Mouse (Mus musculus): ENCODE measurements around the gene Noa1. TPM values are rescaled to one million over a fixed set of nuclear protein-coding genes. Genes with fewer than 3 reads are reported as not detected.

The Noa1 gene
- polyA plus RNA-seq, 1 experiment from 2014 or later: 21.1 TPM

GRCm38 (mm10) chr5:77301296-77301903, 8.5 kb downstream of the Noa1 start:
- H3K27me3 ChIP-seq (ENCODE audit: control insufficient read depth, insufficient read depth, low read length): no peaks in the 10 kb centered on the region
- H3K36me3 ChIP-seq (ENCODE audit: control insufficient read depth, insufficient read depth, low read length): peaks cover 15% of the 10 kb centered on the region
- no peak for ATAC-seq (ENCODE audit: insufficient number of reproducible peaks, insufficient read depth, low FRiP score, low read depth)
- H3K9me3 ChIP-seq (ENCODE audit: control insufficient read depth, low read depth, low read length): no peaks in the 10 kb centered on the region
- H3K4me2 ChIP-seq (replicated peaks; ENCODE audit: low read depth, low read length): no peak overlapping the region
- 91% methylated on average over 6 of the region's 6 CpGs for WGBS
- H3K4me3 ChIP-seq (ENCODE audit: low read depth, low read length): no peak overlapping the region
- H3K27ac ChIP-seq (ENCODE audit: low read length): no peak overlapping the region
- no peaks in the 10 kb centered on the region for H3K4me1 ChIP-seq (ENCODE audit: control insufficient read depth, insufficient read depth, low read length)
- no peak overlapping the region for H3K9ac ChIP-seq (replicated peaks; ENCODE audit: low read depth, low read length)

DNA sequence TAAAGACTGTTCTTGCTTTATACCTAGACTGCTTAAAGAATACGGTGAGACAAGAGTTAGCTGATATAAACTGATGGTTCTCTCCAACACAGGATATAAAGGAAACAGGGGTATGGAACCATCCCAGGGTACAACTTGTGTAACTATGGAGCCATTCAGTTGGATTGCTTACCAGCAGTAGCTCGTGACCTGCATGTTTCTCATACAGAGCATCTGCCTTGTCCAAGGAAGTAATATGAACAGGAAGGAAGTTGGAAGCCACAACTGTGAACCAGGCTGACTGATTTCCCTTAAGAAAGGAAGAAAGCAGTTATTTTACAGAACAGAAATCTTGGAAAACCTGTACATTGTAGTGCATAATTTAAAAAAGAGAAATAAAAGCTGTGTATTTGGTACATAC, 10.4 kb downstream of the Noa1 start:
- H3K4me1 ChIP-seq (ENCODE audit: control insufficient read depth, insufficient read depth, low read length): no peaks in the 10 kb centered on the region
- WGBS: 92% methylated on average over 2 of the region's 2 CpGs
- no peak overlapping the region for H3K4me2 ChIP-seq (replicated peaks; ENCODE audit: low read depth, low read length)
- no peaks in the 10 kb centered on the region for H3K9me3 ChIP-seq (ENCODE audit: control insufficient read depth, low read depth, low read length)
- H3K4me3 ChIP-seq (ENCODE audit: low read depth, low read length): no peak overlapping the region
- H3K27me3 ChIP-seq (ENCODE audit: control insufficient read depth, insufficient read depth, low read length): no peaks in the 10 kb centered on the region
- no peak overlapping the region for H3K27ac ChIP-seq (ENCODE audit: low read length)
- H3K36me3 ChIP-seq (ENCODE audit: control insufficient read depth, insufficient read depth, low read length): peaks cover 14% of the 10 kb centered on the region
- ATAC-seq (ENCODE audit: insufficient number of reproducible peaks, insufficient read depth, low FRiP score, low read depth): no peak
- H3K9ac ChIP-seq (replicated peaks; ENCODE audit: low read depth, low read length): no peak overlapping the region

DNA sequence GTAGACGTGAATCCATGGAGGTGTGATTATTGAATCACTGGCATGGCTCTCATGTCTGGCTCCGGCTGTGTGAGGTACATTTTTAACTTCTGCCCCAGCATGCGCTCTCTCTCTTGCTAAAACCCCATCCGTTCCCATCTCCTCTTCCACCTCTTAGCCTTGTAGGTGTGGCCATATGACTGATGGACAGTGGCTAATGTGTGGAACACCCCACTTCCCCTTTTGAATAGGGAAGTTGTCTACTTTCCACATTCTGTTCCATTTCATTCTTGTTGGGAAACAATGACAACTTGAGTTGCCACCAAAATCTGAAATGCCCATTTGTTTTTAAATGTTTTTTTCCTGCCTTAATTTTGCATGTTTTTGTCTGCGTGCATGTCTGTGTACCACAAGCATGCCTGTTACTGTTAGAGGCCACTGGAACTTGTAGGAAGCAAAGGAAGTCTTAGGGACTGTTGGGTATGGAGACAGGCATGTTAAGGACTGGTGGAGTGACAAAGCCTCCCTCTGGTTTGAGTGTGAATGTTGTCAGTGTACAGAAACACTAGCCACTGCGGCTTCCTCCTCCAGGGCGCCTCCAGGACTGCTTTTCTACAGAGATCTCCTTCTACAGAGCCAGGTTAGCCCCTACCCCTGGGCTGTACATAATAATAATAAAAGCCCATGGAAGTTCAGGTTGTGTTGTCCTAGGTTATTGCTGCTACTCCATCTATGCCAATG, 16.9 kb downstream of the Noa1 start:
- no peak for ATAC-seq (ENCODE audit: insufficient number of reproducible peaks, insufficient read depth, low FRiP score, low read depth)
- H3K4me2 ChIP-seq (replicated peaks; ENCODE audit: low read depth, low read length): no peak overlapping the region
- no peaks in the 10 kb centered on the region for H3K27me3 ChIP-seq (ENCODE audit: control insufficient read depth, insufficient read depth, low read length)
- no peaks in the 10 kb centered on the region for H3K4me1 ChIP-seq (ENCODE audit: control insufficient read depth, insufficient read depth, low read length)
- peaks cover 20% of the 10 kb centered on the region for H3K36me3 ChIP-seq (ENCODE audit: control insufficient read depth, insufficient read depth, low read length)
- 90% methylated on average over 7 of the region's 7 CpGs for WGBS
- no peaks in the 10 kb centered on the region for H3K9me3 ChIP-seq (ENCODE audit: control insufficient read depth, low read depth, low read length)
- no peak overlapping the region for H3K9ac ChIP-seq (replicated peaks; ENCODE audit: low read depth, low read length)
- no peak overlapping the region for H3K4me3 ChIP-seq (ENCODE audit: low read depth, low read length)
- H3K27ac ChIP-seq (ENCODE audit: low read length): no peak overlapping the region

DNA sequence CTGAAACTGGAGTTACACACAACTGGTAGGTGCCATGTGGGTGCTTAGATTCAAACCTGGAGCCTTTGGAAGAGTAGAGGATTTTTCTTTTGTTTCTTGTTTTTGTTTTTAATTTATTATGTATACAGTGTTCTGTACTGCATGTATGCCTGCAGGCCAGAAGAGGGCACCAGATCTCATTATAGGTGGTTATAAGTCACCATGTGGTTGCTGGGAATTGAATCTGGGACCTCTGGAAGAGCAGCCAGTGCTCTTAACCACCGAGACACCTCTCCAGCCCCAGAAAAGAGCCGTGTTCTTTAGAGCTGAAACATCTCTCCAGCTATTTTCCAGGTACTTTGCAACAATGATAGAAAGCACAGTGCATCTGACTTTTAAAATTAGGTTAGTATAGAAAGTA, 19.3 kb downstream of the Noa1 start:
- ATAC-seq (ENCODE audit: insufficient number of reproducible peaks, insufficient read depth, low FRiP score, low read depth): no peak
- Histone ChIP-seq H3K27ac (ENCODE audit: low read length) (no peak overlapping the region), H3K4me3 (ENCODE audit: low read depth, low read length) (no peak overlapping the region)

GRCm38 (mm10) chr5:77289686-77290085, 20.2 kb downstream of the Noa1 start:
- H3K27me3 ChIP-seq (ENCODE audit: control insufficient read depth, insufficient read depth, low read length): no peaks in the 10 kb centered on the region
- no peak for ATAC-seq (ENCODE audit: insufficient number of reproducible peaks, insufficient read depth, low FRiP score, low read depth)
- no peak overlapping the region for H3K4me3 ChIP-seq (ENCODE audit: low read depth, low read length)
- no peak overlapping the region for H3K9ac ChIP-seq (replicated peaks; ENCODE audit: low read depth, low read length)
- H3K36me3 ChIP-seq (ENCODE audit: control insufficient read depth, insufficient read depth, low read length): peaks cover 28% of the 10 kb centered on the region
- no peak overlapping the region for H3K27ac ChIP-seq (ENCODE audit: low read length)
- H3K9me3 ChIP-seq (ENCODE audit: control insufficient read depth, low read depth, low read length): no peaks in the 10 kb centered on the region
- H3K4me2 ChIP-seq (replicated peaks; ENCODE audit: low read depth, low read length): no peak overlapping the region
- H3K4me1 ChIP-seq (ENCODE audit: control insufficient read depth, insufficient read depth, low read length): no peaks in the 10 kb centered on the region
- 71% methylated on average over 8 of the region's 8 CpGs for WGBS

More for the DNA sequence above, 19.3 kb downstream of the Noa1 start:
- Histone ChIP-seq H3K9ac (replicated peaks; ENCODE audit: low read depth, low read length) (no peak overlapping the region), H3K36me3 (ENCODE audit: control insufficient read depth, insufficient read depth, low read length) (peaks cover 25% of the 10 kb centered on the region), H3K27me3 (ENCODE audit: control insufficient read depth, insufficient read depth, low read length) (no peaks in the 10 kb centered on the region), H3K4me1 (ENCODE audit: control insufficient read depth, insufficient read depth, low read length) (no peaks in the 10 kb centered on the region), H3K9me3 (ENCODE audit: control insufficient read depth, low read depth, low read length) (no peaks in the 10 kb centered on the region), H3K4me2 (replicated peaks; ENCODE audit: low read depth, low read length) (no peak overlapping the region)
- WGBS: 91% methylated on average over 2 of the region's 2 CpGs

DNA sequence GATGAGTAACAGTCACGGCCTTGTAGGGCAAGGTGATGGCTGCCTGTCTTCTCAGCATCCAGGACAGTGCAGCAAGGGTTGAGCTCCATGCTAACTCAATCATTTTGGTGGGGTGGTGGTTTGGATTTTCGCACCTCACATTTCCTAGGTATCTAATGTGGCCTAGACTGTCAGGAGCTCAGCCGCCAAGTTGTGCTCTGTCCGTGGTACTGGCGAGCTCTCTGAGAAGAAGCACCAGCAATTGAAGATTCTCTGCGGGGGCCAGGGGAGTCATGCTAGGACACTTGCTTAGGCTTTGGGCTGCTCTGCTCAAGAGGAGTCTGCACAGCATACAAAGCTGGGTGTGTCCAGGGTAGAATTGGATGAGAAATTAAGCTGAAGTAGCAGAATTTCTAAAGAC, 22.0 kb downstream of the Noa1 start:
- H3K27ac ChIP-seq (ENCODE audit: low read length): no peak overlapping the region
- no peak overlapping the region for H3K4me2 ChIP-seq (replicated peaks; ENCODE audit: low read depth, low read length)
- H3K4me1 ChIP-seq (ENCODE audit: control insufficient read depth, insufficient read depth, low read length): no peaks in the 10 kb centered on the region
- H3K9ac ChIP-seq (replicated peaks; ENCODE audit: low read depth, low read length): no peak overlapping the region
- 85% methylated on average over 6 of the region's 6 CpGs for WGBS
- no peaks in the 10 kb centered on the region for H3K9me3 ChIP-seq (ENCODE audit: control insufficient read depth, low read depth, low read length)
- no peaks in the 10 kb centered on the region for H3K27me3 ChIP-seq (ENCODE audit: control insufficient read depth, insufficient read depth, low read length)
- ATAC-seq (ENCODE audit: insufficient number of reproducible peaks, insufficient read depth, low FRiP score, low read depth): no peak
- peaks cover 22% of the 10 kb centered on the region for H3K36me3 ChIP-seq (ENCODE audit: control insufficient read depth, insufficient read depth, low read length)
- no peak overlapping the region for H3K4me3 ChIP-seq (ENCODE audit: low read depth, low read length)

- ATAC-seq (ENCODE audit: insufficient number of reproducible peaks, insufficient read depth, low FRiP score, low read depth): no peak
- WGBS: 89% methylated on average over 5 of the region's 5 CpGs
- Histone ChIP-seq H3K27me3 (ENCODE audit: control insufficient read depth, insufficient read depth, low read length) (no peaks in the 10 kb centered on the region), H3K4me2 (replicated peaks; ENCODE audit: low read depth, low read length) (no peak overlapping the region), H3K4me3 (ENCODE audit: low read depth, low read length) (no peak overlapping the region), H3K27ac (ENCODE audit: low read length) (no peak overlapping the region), H3K9me3 (ENCODE audit: control insufficient read depth, low read depth, low read length) (no peaks in the 10 kb centered on the region), H3K36me3 (ENCODE audit: control insufficient read depth, insufficient read depth, low read length) (peaks cover 29% of the 10 kb centered on the region), H3K4me1 (ENCODE audit: control insufficient read depth, insufficient read depth, low read length) (no peaks in the 10 kb centered on the region), H3K9ac (replicated peaks; ENCODE audit: low read depth, low read length) (no peak overlapping the region)
Measured at GRCm38 (mm10) chr5:77286904-77287303, 23.0 kb downstream of the Noa1 start.

DNA sequence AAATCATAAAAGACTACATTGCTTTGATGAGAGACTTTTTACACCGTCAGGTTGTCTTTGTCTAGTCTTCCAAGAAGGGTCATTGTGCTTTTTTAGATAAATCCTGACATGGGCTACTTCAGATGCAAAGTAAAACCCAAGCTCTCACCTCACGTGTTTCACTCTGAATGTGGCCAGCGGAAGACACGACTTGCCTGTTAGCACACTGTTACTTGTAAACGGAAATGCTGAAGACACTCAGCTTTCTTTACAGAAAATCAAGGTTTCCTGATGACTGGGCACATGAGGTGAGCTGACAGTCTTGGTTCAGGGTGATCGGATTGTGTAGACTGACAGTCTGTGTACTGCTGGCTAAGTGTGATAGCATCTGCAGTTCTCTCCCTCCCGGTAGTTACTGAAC, 24.2 kb downstream of the Noa1 start:
- Histone ChIP-seq H3K4me3 (ENCODE audit: low read depth, low read length) (no peak overlapping the region), H3K9me3 (ENCODE audit: control insufficient read depth, low read depth, low read length) (no peaks in the 10 kb centered on the region), H3K27me3 (ENCODE audit: control insufficient read depth, insufficient read depth, low read length) (no peaks in the 10 kb centered on the region), H3K27ac (ENCODE audit: low read length) (no peak overlapping the region), H3K4me2 (replicated peaks; ENCODE audit: low read depth, low read length) (no peak overlapping the region), H3K9ac (replicated peaks; ENCODE audit: low read depth, low read length) (no peak overlapping the region), H3K36me3 (ENCODE audit: control insufficient read depth, insufficient read depth, low read length) (peaks cover 41% of the 10 kb centered on the region), H3K4me1 (ENCODE audit: control insufficient read depth, insufficient read depth, low read length) (no peaks in the 10 kb centered on the region)
- no peak for ATAC-seq (ENCODE audit: insufficient number of reproducible peaks, insufficient read depth, low FRiP score, low read depth)
- WGBS: 84% methylated on average over 7 of the region's 7 CpGs

GRCm38 (mm10) chr5:77282242-77282641, 27.6 kb downstream of the Noa1 start:
- no peak for ATAC-seq (ENCODE audit: insufficient number of reproducible peaks, insufficient read depth, low FRiP score, low read depth)
- 91% methylated on average over 9 of the region's 9 CpGs for WGBS
- no peak overlapping the region for H3K27ac ChIP-seq (ENCODE audit: low read length)
- peaks cover 53% of the 10 kb centered on the region for H3K36me3 ChIP-seq (ENCODE audit: control insufficient read depth, insufficient read depth, low read length)
- H3K27me3 ChIP-seq (ENCODE audit: control insufficient read depth, insufficient read depth, low read length): no peaks in the 10 kb centered on the region
- H3K4me3 ChIP-seq (ENCODE audit: low read depth, low read length): no peak overlapping the region
- H3K9me3 ChIP-seq (ENCODE audit: control insufficient read depth, low read depth, low read length): no peaks in the 10 kb centered on the region
- no peaks in the 10 kb centered on the region for H3K4me1 ChIP-seq (ENCODE audit: control insufficient read depth, insufficient read depth, low read length)
- H3K4me2 ChIP-seq (replicated peaks; ENCODE audit: low read depth, low read length): no peak overlapping the region
- H3K9ac ChIP-seq (replicated peaks; ENCODE audit: low read depth, low read length): no peak overlapping the region

Measured in stomach, embryonic 14.5 days (tissue).